Mouse (Mus musculus) hindbrain, embryonic 13.5 days (tissue): ENCODE measurements around the gene Arsb. TPM values are rescaled to one million over a fixed set of nuclear protein-coding genes. Genes with fewer than 3 reads are reported as not detected.

Experiments
- ATAC-seq: fragments of 200-750 bp; cut with Nextera tagmentation; 2 replicates; pipeline ENCODE4 v1.8.0; 2017; ENCODE audit warnings: moderate TSS enrichment; ENCODE audit not compliant: low FRiP score
- H3K27ac ChIP-seq: fragments of 300-500 bp; sonication (generic); 2 replicates; pipeline ENCODE4 v1.5.1; 2015; ENCODE audit warnings: inconsistent platforms, mild to moderate bottlenecking, moderate library complexity
- H3K27me3 ChIP-seq: fragments of 300-500 bp; sonication (generic); 2 replicates; pipeline ENCODE4 v1.6.1; 2015; ENCODE audit warnings: mild to moderate bottlenecking, inconsistent platforms
- H3K36me3 ChIP-seq: fragments of 300-500 bp; sonication (generic); 2 replicates; pipeline ENCODE4 v1.6.1; 2015; ENCODE audit warnings: mild to moderate bottlenecking, inconsistent platforms
- H3K4me1 ChIP-seq: fragments of 300-500 bp; sonication (generic); replicated peaks from 2 replicates; pipeline ENCODE4 v1.6.1; 2015; ENCODE audit warnings: inconsistent platforms
- H3K4me2 ChIP-seq: fragments of 300-500 bp; sonication (generic); 2 replicates; pipeline ENCODE4 v1.6.1; 2015; ENCODE audit warnings: inconsistent platforms, mild to moderate bottlenecking, moderate library complexity
- H3K4me3 ChIP-seq: fragments of 300-500 bp; sonication (generic); 2 replicates; pipeline ENCODE4 v1.5.1; 2015; ENCODE audit warnings: mild to moderate bottlenecking, inconsistent platforms
- H3K9ac ChIP-seq: fragments of 300-500 bp; sonication (generic); 2 replicates; pipeline ENCODE4 v1.6.1; 2015; ENCODE audit warnings: mild to moderate bottlenecking, inconsistent platforms
- H3K9me3 ChIP-seq: fragments of 300-500 bp; sonication (generic); 2 replicates; pipeline ENCODE4 v1.6.1; 2016; ENCODE audit warnings: inconsistent platforms
- WGBS: fragments of 180-500 bp; shearing (Covaris S2); methylation state at CpG from one replicate; pipeline ENCODE4 v1.1.7; 2015; 5-methylcytosine and 5-hydroxymethylcytosine counted together
- polyA plus RNA-seq: library from polyadenylated mRNA; unstranded; fragments of >200 nt; fragmentation: Nextera tagmentation; extraction: Ambion mirVana; gene quantifications from 2 replicates; pipeline ENCODE4 v1.2.1, GENCODE M21; 2015

Arsb gene
- polyA plus RNA-seq, 1 experiment from 2014 or later: 6.1 TPM

GRCm38 (mm10) chr13:93830294-93830645 lies 58.8 kb downstream of the Arsb start:
- 81% methylated on average over 6 of the region's 6 CpGs for WGBS
- no peaks in the 10 kb centered on the region for H3K36me3 ChIP-seq
- no peak overlapping the region for H3K9ac ChIP-seq
- ATAC-seq: no peak
- peaks cover 6% of the 10 kb centered on the region; the same call in 1 of the 2 replicates for H3K9me3 ChIP-seq
- H3K4me3 ChIP-seq: no peak overlapping the region
- no peaks in the 10 kb centered on the region for H3K27me3 ChIP-seq
- H3K4me1 ChIP-seq: no peaks in the 10 kb centered on the region
- H3K4me2 ChIP-seq: no peak overlapping the region
- H3K27ac ChIP-seq: no peak overlapping the region

DNA sequence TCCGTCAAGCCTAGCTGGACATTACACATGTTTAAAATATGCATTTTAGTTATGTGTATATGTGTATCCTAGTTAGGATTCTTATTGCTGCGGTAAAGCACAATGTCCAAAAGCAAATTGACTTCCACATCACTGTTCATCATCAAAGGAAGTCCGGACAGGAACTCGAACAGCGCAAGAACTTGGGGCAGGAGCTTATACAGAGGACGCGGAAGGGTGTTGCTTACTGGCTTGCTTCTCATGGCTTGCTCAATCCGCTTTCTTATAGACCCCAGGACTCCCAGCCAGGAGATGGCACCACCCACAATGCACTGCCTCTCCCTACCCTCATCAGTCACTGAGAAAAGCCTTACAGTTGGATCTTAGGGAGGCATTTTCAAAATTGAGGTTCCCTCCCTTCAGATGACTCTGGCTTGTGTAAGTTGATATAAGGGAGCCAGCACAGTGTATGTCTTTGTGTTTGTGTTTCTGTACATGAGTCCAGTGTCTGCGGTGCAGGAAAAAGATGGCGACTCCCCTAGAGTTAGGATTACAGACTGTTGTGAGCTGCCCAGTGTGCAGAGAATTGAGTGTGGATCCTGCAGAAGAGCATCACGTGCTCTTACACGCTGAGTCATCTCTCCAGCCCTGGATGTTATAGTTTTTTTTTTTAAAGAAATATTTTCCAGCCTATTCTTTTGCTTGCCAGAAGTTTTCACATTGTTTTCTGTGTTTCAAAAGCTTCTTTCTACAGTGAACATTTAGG lies 66.2 kb downstream of the Arsb start:
- peaks cover 17% of the 10 kb centered on the region for H3K4me1 ChIP-seq
- no peaks in the 10 kb centered on the region for H3K27me3 ChIP-seq
- H3K9ac ChIP-seq: no peak overlapping the region
- no peak overlapping the region for H3K27ac ChIP-seq
- no peaks in the 10 kb centered on the region for H3K36me3 ChIP-seq
- no peak overlapping the region for H3K4me2 ChIP-seq
- 93% methylated on average over 12 of the region's 12 CpGs for WGBS
- H3K9me3 ChIP-seq: peaks cover 3% of the 10 kb centered on the region; the same call in 1 of the 2 replicates
- H3K4me3 ChIP-seq: no peak overlapping the region
- no peak for ATAC-seq

DNA sequence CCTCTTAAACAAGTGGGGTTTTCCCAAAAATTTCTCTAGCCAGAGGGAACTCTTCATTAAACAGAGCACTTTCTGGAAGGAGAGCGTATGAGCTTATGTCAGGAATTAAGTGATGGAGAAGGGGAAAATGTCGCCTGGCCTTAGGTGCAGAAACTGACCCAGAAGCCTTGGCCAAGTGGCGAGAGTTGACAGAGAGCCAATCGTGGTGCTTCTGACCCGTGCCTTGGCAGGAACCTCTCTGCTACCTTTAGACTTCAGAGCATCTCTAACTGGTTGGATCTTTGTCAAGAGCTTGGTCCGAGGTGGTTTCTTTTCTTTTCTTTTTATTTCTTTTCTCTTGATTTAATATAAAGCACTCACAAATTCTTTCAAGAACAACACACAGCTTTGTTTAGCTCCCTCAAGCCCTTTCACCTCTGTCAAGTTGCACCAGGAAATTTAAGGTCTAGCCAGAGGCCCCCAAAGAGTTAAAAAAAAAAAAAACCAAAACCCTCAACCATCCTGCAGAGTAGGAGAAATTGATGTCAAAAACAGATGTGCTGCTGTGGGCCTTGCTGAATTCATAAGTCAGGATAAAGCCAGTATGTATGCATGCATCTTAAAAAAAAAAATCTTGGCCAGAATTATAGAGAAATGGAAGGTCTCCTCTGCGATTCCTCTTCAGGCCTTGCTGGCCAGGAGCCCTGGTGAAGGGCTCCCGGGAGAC lies 67.2 kb downstream of the Arsb start:
- no peaks in the 10 kb centered on the region for H3K36me3 ChIP-seq
- peaks cover 17% of the 10 kb centered on the region for H3K4me1 ChIP-seq
- WGBS: 64% methylated on average over 8 of the region's 8 CpGs
- no peak overlapping the region; the same call in 1 of the 2 replicates for H3K9ac ChIP-seq
- no peaks in the 10 kb centered on the region for H3K27me3 ChIP-seq
- H3K4me2 ChIP-seq: no peak overlapping the region
- no peak overlapping the region for H3K4me3 ChIP-seq
- peak overlapping the region; percentile 58 for H3K27ac ChIP-seq
- peaks cover under 1% of the 10 kb centered on the region; the same call in 1 of the 2 replicates for H3K9me3 ChIP-seq
- ATAC-seq: no peak

DNA sequence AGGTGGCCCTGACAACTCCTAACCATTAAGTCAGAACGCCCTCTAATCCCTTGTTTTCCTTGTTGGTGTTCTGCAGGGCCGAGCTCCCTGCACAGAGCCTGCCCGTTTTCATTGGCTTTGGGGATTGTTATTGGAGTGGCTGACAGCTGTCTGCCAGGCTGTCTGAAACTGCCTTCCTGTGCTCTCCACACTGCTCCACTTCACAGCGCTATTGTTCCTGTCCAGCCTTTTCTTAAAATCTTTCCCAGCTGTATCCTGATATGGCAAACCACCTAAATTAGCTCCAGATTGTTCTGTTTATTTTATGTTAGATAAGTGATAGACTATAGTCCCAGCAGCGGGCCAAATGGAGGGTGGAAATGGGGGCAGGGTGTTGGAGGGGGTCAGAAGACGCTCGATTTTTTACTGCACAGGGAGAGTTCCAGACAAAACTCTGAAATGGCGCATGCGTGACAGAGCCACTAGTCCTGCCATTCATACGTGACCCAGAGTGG lies 67.8 kb downstream of the Arsb start:
- Histone ChIP-seq H3K27ac (peak overlapping the region; percentile 58), H3K4me2 (no peak overlapping the region), H3K4me3 (no peak overlapping the region), H3K9me3 (no peaks in the 10 kb centered on the region), H3K36me3 (no peaks in the 10 kb centered on the region), H3K27me3 (no peaks in the 10 kb centered on the region), H3K4me1 (peaks cover 17% of the 10 kb centered on the region), H3K9ac (no peak overlapping the region; the same call in 1 of the 2 replicates)
- peak; percentile 73 for ATAC-seq
- 39% methylated on average over 10 of the region's 10 CpGs for WGBS

DNA sequence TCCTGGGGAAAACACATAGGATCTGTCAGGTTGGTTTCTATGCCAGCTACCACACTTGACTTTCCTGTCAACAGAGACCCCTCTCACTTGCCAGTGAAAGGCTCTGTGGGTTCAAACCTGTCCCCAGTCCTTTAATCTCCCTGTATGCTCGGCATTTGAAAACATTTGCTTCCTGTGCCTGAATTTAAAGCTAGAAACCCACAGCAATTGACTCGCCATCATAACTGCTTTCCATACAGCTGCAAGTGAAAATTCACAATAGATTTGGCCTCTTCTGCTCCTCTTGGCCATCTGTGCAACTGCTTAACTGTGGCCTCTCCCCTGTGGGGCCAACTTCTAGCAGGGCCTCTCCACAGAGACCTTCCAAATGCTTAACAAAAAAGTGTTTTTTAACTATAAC lies 68.3 kb downstream of the Arsb start:
- Histone ChIP-seq H3K9me3 (no peaks in the 10 kb centered on the region), H3K4me3 (no peak overlapping the region), H3K9ac (no peak overlapping the region), H3K27ac (peak overlapping the region; percentile 58), H3K4me1 (peaks cover 17% of the 10 kb centered on the region), H3K4me2 (no peak overlapping the region), H3K27me3 (no peaks in the 10 kb centered on the region), H3K36me3 (no peaks in the 10 kb centered on the region)
- 27% methylated on average over 2 of the region's 2 CpGs for WGBS
- ATAC-seq: no peak

DNA sequence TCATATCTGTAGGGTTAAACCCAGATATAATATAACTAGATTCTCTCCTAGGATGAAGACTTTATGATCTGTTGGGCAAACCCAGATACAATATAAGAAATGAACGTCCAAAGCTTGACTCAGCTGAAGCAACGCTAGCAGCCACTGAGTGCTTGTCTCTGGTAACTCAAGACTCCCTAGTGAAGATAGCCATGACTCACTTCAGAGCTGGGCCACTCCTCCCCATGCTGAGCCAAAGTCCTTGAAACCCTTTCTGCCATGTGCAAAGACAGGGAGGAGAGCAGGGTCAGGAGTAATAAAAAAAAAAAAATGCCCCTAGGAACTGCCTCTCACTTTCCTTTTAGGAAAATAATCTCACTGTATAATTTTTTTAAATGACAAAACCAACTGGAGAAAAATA lies 68.7 kb downstream of the Arsb start:
- Histone ChIP-seq H3K27me3 (no peaks in the 10 kb centered on the region), H3K4me3 (no peak overlapping the region), H3K4me1 (peaks cover 17% of the 10 kb centered on the region), H3K27ac (peak overlapping the region; percentile 58; the same call in 1 of the 2 replicates), H3K9ac (no peak overlapping the region), H3K9me3 (no peaks in the 10 kb centered on the region), H3K4me2 (no peak overlapping the region), H3K36me3 (no peaks in the 10 kb centered on the region)
- ATAC-seq: no peak
- WGBS: 77% methylated on average over 2 of the region's 2 CpGs

DNA sequence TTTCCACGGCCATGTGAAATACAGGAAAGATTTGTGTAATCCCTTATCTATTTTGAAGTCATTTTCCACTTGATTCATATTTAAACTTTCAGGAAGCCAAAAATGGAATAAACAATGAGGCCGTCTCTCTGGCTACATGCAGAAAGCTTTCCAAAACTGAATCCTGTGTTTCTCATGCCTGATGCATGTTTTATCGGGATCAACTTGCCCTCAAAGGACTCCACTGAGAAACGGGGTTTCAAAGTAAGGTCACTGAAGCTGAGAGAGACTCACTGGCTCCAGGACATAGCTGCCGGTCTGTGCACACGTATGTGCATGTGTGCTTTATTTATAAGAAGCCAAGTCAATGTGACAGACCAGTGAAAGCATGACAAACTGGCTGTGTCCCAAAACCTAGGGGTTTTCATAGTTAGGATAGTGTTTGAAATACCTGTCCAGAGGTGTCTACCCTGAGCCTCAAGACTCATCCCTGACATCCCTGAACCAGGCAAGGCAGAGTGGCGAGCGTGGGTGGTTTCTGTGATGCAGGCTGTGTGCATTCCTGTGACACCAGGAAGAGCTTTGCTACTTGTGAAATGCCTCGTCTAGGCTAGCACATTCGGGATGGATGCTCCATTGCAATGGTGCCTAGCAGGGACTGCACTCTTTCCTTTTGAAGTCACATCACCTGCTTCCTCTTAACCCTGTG lies 75.5 kb downstream of the Arsb start:
- Histone ChIP-seq H3K27ac (no peak overlapping the region), H3K9ac (no peak overlapping the region), H3K4me2 (no peak overlapping the region), H3K9me3 (no peaks in the 10 kb centered on the region), H3K36me3 (no peaks in the 10 kb centered on the region), H3K27me3 (no peaks in the 10 kb centered on the region), H3K4me3 (no peak overlapping the region), H3K4me1 (peaks cover under 1% of the 10 kb centered on the region; the same call in 1 of the 2 replicates)
- ATAC-seq: no peak
- WGBS: 82% methylated on average over 10 of the region's 10 CpGs

- ATAC-seq: no peak
- no peak overlapping the region for H3K4me2 ChIP-seq
- H3K9ac ChIP-seq: no peak overlapping the region
- 61% methylated on average over 4 of the region's 4 CpGs for WGBS
- H3K27me3 ChIP-seq: no peaks in the 10 kb centered on the region
- H3K27ac ChIP-seq: no peak overlapping the region
- H3K36me3 ChIP-seq: no peaks in the 10 kb centered on the region
- H3K4me1 ChIP-seq: peaks cover 7% of the 10 kb centered on the region; the same call in 1 of the 2 replicates
- no peak overlapping the region for H3K4me3 ChIP-seq
- H3K9me3 ChIP-seq: no peaks in the 10 kb centered on the region
These were observed 76.2 kb downstream of the Arsb start for GRCm38 (mm10) chr13:93847614-93848013.

- whole genome bisulfite sequencing: 88% methylated on average over 6 of the region's 6 CpGs
- Histone ChIP-seq H3K9me3 (no peaks in the 10 kb centered on the region), H3K4me1 (peaks cover 7% of the 10 kb centered on the region; the same call in 1 of the 2 replicates), H3K36me3 (no peaks in the 10 kb centered on the region), H3K9ac (no peak overlapping the region), H3K4me3 (no peak overlapping the region), H3K27ac (no peak overlapping the region), H3K27me3 (no peaks in the 10 kb centered on the region), H3K4me2 (no peak overlapping the region)
- ATAC-seq: no peak
These were observed 77.2 kb downstream of the Arsb start for GRCm38 (mm10) chr13:93848615-93849014.

DNA sequence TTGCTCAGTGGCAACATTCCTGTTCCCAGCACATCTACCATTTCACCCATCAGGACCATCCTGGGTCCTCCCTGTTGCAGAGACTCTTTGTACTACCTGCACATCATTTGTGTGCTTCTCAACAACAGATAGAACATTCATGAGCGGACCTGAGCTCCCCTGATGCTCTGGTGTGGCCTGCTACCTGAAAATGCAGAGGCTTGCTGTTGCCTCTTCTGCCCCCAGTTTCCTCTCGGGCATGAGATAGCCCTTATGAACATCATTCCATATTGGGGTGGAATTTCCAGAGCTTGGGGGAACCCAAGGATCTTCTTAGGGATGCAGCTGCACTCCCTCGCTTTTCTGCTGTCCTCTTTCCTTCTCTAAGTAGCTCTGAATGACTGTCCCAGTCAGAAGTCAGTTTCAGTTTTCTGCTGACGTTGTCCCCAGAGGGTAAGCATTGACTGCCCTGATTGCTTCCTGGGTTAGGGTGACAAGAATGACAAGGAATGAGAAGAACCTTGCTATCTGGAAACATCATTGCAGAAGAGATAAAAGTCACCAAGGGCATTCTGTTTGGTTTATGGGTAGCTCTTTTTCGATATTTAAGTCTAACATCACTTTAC lies 78.4 kb downstream of the Arsb start:
- no peaks in the 10 kb centered on the region for H3K27me3 ChIP-seq
- WGBS: 82% methylated on average over 5 of the region's 5 CpGs
- no peak overlapping the region for H3K4me3 ChIP-seq
- no peak for ATAC-seq
- no peak overlapping the region for H3K4me2 ChIP-seq
- H3K4me1 ChIP-seq: peaks cover 7% of the 10 kb centered on the region; the same call in 1 of the 2 replicates
- no peaks in the 10 kb centered on the region for H3K9me3 ChIP-seq
- no peak overlapping the region for H3K9ac ChIP-seq
- H3K27ac ChIP-seq: no peak overlapping the region
- H3K36me3 ChIP-seq: no peaks in the 10 kb centered on the region

- Histone ChIP-seq H3K4me2 (no peak overlapping the region), H3K9me3 (no peaks in the 10 kb centered on the region), H3K27me3 (no peaks in the 10 kb centered on the region), H3K4me1 (peaks cover 7% of the 10 kb centered on the region; the same call in 1 of the 2 replicates), H3K9ac (no peak overlapping the region), H3K27ac (no peak overlapping the region), H3K4me3 (no peak overlapping the region), H3K36me3 (no peaks in the 10 kb centered on the region)
- 69% methylated on average over 4 of the region's 4 CpGs for WGBS
- no peak for ATAC-seq
These were observed 79.2 kb downstream of the Arsb start for GRCm38 (mm10) chr13:93850674-93851073.
